Mouse (Mus musculus) right cerebral cortex, adult 2 months (tissue): Measurements from ENCODE around the gene Sox5.

Experiments
- DNase-seq, 2 experiments: peaks; one replicate each; pipeline ENCODE4 v3.0.0; 2021 to 2022; ENCODE audit warnings: low spot score in 2 of 2

Gene Sox5

DNA sequence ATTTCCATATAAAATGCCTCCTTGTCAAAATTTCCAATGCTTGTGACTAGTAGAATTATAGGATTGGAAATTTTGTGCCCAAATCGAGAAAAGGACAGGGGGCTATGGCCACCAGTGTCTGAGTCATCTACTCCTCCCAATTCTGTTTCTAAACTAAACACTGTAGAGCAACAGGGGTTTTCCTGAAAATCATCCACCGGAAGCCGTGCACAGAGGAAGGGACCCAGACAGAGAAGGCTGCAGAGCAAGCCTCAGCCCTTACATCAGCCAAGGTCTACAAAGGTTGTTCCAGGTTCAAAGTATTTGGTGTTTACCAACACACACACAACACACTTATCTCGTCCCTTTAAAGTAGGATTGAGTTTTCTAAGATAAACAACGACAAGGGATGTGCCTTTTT lies 824.7 kb downstream of the Sox5 start:
- no peak for DNase-seq

DNA sequence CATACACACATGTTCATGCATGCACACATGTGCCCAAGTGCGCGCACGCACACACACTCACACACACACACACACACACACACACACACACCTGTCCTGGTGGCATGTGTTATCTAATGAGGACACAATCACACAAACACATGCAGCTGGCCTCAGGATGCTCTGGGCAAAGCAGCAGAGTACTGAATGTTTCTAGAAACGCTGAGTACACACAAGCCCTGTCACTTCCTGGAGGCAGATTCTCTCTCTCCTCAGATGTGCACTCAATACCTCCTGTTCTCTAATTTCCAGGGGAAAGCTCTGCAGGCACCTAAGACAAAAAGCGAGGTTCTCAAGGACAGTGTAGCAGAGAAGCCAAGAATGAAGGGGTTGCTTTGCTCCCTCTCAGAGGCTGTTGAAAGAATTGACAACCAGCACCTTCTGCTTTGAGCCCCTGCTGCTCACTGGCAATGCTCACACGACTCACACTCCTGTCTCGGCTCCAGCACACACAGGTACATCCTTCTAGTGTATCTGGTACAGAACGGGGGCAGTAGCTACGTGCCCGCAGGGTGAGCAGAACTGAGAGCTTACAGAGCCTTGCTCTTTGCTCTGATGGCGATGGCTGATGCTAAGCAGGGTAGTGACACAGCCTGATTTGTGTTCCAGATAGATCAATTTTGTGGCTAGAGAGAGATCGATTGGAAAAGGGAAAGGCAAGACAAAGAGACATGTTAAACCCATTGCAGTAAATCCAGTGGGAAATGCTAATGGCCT lies 833.0 kb downstream of the Sox5 start:
- no peak for DNase-seq

DNA sequence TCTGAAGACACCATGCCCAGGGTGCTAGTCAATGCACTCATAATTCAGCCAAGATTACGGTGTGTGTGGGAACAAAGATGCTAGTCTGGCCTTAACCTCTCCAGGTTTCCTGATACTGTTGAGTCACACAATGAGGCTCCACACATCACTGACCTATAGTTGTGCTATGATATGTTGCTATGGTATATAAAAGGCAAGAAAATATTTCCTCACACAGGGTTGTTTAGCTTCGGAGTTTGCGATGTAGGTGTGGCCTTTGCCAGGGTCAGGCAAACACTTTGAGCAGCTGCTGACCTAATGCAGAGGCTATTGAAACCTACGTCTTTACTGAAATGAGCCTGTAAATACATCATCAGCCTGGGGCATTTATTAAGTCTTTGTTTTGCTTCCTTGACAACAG lies 833.7 kb downstream of the Sox5 start:
- DNase-seq: no peak

DNA sequence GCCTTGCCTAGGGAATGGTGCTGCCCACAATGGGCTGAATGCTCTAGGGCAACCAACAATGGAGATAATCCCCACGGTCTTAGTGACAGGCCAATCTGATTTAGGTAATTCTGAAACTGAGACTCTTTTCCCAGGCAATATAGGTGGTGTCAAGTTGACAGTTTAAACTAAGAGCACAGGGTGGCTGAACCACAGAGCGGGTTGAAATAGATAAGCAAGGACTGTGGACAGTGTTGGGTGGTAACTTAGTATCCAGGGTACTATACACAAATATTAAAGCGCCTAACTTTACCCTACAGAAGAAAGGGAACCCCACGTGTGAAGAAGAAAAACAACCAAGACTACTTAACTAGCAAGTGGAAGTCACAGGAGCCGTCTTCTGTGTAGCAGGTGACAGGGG lies 838.7 kb downstream of the Sox5 start:
- DNase-seq: no peak

DNA sequence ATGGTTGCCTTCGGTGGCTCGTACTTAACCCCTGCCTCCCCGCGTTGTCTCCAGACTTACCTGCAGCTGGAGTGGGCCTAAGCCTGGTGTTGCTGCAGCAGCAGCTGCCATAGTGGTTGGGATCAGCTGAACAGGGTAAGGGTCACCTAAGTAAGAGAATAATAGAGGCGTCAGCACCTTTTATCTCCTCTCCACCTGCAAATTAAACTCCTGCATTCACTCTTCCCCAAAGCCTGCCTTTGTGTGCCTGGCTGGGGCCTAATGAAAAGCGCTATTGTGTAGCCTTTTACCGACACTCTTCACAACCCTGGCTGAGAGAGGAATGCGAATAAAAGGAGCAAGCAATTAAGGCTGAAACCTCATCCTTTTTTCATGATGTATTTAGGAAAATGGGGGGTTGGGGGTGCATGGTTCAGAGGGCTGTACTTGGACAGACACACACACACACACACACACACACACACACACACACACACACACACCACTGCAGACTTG lies 840.4 kb downstream of the Sox5 start:
- no peak for DNase-seq

DNA sequence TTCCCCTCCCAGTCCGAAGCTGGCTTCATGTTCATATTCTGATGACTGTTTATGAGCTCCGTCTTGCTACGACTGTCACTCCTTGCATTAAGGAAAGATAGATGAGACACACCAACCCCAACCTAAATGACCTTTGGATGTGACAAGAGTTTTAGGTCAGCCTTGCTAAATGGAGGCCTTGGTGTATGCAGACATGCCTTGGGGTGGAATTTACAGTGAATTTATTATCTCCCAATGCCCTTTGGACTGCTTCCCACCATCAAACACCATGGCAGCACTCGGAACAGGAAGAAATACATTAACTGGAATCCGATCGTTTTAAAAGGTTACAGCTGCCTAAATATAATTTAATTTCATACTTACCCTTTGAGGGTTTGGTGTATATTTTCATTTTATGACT lies 858.6 kb downstream of the Sox5 start:
- DNase-seq: no peak

DNA sequence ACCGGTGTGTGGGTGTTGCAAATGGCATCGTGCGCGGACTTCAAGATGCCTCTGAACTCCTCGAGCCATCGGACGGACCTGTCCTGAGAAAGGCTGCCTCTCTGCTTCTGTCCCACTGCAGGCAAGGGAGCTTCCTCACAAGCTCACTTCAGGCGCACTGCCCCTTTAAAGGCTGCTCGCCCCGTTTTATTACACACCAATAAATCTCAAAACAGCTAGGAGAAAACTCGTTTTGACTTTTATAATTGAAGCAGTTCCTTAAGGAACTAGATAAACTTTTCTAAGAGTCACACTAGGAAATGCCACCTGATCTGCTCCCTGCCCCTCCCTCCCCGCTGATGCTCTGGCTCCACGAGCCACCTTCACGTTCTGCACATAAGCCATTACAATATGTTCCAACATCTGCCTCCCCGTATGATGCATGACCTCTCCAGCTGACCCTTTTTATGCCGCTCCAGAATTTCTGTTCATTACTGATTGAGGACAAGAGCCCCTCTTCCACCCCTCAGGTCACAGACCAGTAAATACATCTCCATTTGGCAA lies 863.3 kb downstream of the Sox5 start:
- DNase-seq: no peak

DNA sequence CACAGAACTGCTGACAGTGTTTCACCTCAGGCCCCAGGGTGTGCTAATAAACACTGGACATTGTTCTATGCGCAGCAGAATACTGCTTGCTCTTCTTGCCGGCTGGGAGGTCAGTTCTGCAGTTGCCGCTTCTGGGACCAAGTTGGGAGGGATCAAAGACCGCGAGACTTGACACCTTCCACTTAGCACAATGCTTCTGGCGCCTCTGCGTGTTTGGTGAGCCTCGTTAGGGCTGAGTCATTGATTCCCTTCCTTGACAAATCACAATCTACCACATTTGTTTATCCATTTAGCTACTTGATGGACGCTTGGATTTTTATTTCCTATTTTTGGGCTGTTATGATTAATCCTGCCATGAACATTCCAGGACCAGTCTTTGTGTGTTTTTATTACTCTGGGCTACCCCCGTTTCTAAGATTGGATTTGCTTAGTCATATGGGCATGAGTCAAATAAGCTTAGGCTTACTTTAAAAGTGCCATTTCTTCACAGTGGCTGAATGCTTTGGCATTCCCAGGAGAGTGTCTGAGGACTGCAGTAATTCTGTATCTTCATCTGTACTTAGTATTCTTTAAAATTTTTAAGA lies 865.5 kb downstream of the Sox5 start:
- DNase-seq: no peak

DNA sequence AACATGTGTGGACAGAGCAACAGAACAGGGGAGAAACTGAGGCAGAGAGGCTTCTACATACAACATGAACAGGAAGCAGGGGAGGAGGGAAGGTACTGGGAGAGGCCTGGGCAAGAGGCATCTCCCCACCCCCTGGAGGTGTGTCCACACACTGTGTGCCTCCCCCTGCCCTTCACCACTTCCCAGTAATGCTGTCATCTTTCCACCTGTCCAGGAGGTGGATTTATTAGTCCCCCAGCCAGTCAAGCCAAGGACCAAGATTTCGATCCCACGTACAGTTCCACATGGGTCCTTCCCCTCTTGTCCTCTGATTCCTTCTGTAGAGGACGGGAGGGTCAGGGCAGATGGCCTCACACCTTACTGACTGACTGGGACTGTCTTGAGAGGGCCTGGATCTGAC lies 866.1 kb downstream of the Sox5 start:
- no peak for DNase-seq

DNA sequence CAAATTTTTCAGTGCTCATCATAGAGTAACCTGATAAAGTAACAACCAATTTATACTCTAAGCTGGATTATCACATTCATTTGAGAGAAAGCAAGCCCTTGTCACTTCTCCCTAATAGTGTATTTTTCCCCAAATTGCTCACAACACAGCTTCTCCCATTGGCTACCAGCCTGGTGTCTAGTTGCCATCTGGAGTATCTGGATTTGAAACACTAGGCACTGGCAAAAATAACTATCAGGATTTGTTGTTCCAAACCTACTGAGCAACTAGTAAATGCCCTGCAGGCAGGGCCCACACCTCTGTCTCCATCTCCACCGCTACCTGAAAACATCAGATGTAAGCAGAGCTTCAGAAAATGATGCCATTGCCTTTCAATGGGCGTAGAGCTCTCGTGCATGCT lies 869.5 kb downstream of the Sox5 start:
- no peak for DNase-seq

DNA sequence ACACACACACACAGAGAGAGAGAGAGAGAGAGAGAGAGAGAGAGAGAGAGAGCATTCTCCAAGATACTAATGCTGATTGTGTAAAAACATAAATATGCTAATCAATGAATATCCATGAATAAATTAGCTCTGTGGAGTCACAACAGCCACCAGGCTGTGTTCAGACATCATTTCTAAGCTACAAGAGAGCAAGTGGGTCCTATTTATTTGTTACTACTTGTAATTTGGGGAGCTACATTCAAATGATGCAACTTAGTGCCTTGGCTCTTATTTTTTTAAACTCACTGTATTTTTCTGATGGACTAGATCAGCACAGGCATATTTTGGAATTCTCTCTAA lies 877.1 kb downstream of the Sox5 start:
- no peak for DNase-seq

DNA sequence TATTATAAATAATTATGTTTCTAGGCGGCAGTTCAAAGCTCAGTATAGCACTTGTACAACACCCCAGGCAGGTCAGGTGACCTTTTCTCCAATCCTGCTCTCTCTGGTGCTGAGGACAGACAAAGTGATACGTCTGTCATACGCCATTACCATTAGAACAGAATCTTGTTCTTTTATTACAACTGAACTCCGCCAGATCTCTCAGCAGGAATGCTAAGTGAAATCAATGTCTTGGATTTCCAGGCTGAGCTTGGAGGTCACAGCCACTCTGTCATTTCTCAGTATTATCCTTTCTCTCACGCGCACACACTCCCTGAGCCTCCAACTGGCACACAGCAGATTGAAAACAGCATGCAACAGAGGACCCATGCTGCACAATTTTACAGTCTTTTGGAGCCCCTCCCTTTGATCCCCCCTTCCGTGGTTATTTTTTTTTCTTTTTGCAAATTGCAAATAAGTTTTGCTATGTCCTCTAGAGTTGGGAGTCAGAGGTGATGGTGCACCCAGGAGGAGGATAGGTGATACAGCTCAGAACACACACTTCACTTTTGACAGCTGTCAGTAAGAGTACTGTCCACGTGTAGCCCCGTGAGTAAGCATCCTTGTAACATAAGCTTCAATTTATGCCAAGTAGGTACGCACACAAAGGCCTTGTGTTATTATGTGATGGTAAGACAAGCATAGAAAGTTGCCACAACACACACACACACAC lies 877.6 kb downstream of the Sox5 start:
- no peak for DNase-seq

DNA sequence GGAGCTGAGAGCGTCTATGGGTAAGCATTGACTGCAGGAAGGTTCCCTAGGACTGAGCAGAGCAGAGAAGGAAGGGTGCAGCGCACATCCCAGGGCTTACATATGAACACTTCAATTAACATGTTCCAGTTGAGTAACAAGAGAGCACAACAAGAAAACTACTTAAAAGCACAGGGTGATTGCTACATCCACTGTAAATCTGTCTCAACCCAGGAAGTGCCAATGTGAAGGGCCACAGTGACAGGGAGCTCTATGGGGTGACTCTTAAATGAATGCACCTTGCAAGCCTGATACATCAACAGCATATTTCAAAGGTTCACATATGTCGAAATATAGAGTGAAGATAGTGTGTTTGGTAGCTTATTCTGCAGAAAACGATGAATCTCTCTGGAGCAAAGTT lies 880.9 kb downstream of the Sox5 start:
- no peak for DNase-seq

DNA sequence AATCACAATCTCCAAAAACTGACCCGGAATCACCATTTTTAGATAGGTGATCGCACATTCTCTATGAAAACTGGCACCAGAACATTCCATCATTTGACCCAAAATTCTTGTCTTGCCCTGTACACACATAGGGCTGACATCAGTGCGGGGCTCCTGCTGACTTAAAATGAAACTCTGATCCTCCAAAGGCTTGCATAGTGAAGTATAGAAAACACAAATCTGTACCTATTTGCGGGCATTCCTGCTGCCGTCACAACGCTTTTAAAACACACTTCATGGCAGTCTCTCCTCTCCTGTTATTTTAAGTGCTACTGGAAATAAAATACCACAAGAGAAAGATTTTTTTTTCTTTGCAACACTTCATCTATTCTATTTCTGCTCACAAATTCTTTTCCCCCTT lies 886.7 kb downstream of the Sox5 start:
- no peak for DNase-seq

DNA sequence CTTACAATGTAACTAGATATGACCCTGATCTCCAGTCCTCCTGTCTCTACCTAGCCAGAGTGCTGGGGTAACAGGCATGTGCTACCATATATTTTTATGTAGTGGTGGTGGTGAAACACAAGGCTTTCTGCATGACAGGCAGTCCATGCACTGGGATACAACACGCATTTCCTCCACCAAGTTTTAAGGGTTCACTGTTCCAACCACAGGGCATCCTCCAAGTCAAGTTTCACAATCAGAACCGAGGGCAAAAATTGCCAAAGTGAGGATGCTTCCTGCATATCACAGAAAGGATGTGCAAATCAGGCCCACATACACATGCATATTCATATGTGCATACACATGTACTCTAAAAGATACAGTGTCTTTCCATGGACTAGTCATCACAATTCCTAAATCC lies 888.9 kb downstream of the Sox5 start:
- DNase-seq: no peak

DNA sequence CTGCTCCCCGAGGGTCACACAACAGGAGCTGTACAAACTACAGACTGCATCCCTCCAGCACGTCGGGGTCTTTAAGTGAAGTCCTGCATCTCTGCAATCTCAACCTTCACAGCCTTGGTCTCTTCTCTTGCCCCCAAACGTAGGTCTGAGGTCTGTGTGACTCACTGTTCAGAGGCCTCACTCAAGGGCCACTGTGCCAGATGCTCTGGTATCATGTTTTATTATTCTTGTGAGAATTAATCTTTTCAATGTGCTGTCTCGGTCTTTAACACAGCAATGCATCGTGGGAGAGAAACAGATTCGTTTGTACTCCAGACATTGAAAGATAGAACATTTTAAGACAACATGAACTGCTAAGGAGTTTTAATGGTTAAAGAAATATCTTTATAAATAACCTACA lies 893.2 kb downstream of the Sox5 start:
- no peak for DNase-seq

DNA sequence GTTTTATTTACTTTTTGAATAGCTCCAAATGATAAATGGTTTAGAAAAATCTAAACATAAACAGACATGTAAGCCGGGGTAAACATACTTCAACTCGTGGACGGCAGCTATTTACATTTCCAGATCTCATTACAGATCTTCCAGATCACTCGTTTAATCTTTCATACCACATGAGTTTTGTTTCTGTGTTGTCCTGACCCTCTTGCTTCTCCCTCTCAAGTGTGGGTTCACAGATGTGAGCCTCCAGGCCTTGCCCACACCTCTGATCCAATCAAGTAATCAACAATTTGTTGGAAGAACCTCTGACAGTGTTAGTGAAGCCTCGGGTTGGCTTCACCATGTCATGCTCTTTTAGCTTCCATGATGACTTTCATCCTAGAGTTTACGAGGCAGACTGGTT lies 903.3 kb downstream of the Sox5 start:
- DNase-seq: no peak

DNA sequence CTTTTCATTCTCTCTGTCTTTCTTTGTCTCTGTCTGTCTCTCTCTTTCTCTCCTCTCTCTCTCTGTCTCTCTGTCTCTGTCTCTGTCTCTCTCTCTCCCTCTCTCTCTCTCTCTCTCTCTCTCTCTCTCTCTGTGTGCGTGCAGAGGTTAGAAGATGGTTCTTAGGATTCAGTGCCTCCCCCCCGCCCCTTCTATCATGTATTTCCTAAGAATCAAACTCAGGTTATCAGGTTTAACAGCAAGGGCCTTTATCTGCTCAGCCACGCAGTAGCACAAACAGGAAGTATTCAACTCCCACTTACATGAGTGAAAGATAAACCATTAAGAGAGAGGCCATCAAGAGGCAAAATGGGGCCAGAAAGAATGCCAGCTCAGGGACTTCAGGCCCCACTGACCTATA lies 913.0 kb downstream of the Sox5 start:
- DNase-seq: no peak

DNA sequence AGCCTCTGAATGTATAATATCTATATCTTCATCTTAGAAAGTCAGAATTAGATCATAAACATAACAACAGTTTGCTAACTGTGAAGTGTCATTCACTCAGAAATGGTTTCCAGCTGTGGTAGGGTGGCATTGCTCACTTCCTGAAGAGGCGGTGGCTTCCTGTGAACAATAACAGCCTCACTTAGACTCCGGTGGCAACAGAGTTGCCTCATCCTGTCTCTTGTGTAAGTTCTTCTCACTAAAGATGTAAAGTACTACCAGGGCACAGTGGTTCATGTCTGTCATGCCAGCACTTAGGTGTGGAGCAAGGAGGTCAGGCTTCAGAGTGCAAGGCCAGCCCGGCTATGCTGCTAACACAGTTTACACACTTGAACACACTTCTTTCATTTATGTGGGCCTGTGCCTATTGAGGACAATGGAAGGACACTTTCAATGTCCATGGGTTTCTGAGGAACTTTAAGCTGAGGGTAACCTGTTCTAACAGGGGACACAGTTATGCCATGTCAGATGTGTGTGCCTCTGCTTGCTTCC lies 913.6 kb downstream of the Sox5 start:
- no peak for DNase-seq

DNA sequence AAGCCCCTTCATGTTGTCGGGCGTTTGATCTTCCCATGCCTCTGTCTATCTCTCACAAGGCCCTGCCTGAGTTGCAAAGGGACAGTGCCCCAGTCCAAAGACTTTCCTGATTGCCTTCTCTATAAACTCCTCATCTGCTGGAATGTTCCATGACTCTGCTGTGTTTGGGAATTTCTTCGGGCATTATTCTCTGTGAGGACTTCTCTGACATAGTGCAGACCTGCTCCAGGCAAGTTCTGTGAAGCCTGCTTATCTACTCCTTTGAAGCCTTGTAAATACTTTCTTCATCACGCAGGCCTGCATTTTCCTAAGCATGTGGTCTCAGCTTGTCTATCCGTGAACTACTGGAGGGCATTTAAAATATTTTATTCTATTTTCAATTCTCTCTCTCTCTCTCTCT lies 914.7 kb downstream of the Sox5 start:
- DNase-seq: no peak

DNA sequence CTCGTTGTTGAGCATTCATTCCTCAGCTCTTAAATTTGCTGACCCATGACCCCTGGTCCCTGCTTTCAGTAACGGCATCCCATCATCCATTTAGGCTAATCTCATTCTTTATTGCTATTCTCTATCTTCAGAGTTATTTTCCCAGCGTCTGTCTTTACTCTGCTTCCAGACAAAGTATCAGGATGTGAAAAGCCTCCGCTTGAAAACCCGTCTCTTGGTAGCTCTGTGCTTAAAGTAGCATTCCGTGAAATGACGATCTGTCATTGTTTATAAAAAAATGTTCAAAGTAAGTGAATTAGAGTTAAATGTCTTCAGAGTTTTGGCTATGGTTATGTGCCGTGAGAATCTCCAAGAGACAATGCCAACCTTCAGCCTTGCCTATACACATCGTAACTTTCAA lies 915.2 kb downstream of the Sox5 start:
- no peak for DNase-seq

DNA sequence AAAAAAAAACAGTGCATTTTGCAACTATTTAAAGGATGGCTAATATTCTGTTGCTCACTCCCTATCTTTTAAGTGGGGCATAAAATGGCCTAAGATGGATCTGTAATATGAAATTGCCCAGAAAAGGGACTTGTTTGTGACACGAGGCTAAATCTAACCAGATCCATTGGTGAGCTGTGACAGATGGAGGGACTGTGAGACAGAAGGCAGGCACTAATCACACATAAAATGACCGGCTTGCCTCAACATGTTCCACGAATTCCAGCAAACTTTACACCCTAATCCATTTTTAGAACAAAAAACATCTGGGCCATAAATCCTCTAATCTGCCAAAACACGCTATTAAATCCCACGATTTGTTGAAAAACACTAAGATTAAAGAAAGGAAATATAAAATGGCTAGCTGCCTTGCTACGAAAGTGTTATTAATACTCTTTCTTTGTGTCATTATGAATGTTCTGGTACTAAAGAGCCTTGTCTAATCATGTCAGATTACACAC lies 919.1 kb downstream of the Sox5 start:
- no peak for DNase-seq

DNA sequence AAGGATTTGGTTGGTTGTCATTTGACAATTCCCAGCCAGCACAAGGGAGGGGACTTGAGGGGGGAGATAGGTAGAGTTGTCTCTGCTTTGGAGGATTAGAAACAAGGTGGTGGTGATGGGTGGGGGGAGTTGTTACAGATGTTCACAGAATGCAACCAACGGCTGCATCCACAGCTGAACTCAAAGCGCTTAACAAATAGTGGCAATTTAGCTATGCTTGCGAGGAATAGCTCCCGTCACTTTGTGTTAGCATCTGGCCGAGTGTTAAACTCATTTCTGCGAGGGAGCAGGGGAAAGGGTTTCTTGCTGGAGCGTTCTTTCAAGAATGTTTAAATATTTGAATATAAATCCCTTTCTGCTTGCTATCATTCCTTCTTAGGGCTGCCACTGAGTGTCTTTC lies 921.7 kb downstream of the Sox5 start:
- DNase-seq: no peak
